8 mouse cellular contexts compared by ENCODE assay signal in genomic region chr11:100626701-100627195, GRCm38 (mm10). TPM values are rescaled to one million over a fixed set of nuclear protein-coding genes. Genes with fewer than 3 reads are reported as not detected.
A peak's percentile ranks its signal among the peaks of the same experiment; 100 is the strongest.
DNase-seq lines count a peak whose midpoint lies in the region; ATAC-seq and TF ChIP-seq lines count a peak whose summit lies in the region.

No protein-coding gene starts in this region.

- ATAC-seq in liver, embryonic 11.5 days (replicated peaks; ENCODE audit: low FRiP score): peak; percentile 73

- DNase-seq in ovary, postnatal 10 days (ENCODE audit: low spot score): peak; percentile 45
- no peak for DNase-seq in ovary, adult 18-20 months (ENCODE audit: low spot score)
- peak; percentile 55 to 66 for DNase-seq in cerebellum, adult 2 months
- peak; percentile 84 for DNase-seq in gastrocnemius, postnatal 10 days
- DNase-seq in kidney, adult 18-20 months: peak; percentile 84
- peak; percentile 69 for DNase-seq in liver, embryonic 11.5 days (ENCODE audit: low spot score)
- DNase-seq in neural tube, embryonic 10.5 days (ENCODE audit: extremely low spot score, low spot score): peak; percentile 59
- peak; percentile 43 for DNase-seq in telencephalon, adult 2 months (ENCODE audit: low read depth, low spot score)

- peaks cover 13% of the 10 kb centered on the region for H3K4me1 ChIP-seq in cerebellum, adult 2 months (ENCODE audit: control insufficient read depth, insufficient read depth, low read length)
- peaks cover 18% of the 10 kb centered on the region for H3K4me1 ChIP-seq in liver, embryonic 11.5 days (replicated peaks; ENCODE audit: control insufficient read depth, insufficient read depth, low read length)

- H3K4me3 ChIP-seq in cerebellum, adult 2 months (replicated peaks; ENCODE audit: insufficient read depth, low read depth, low read length): no peak overlapping the region
- no peak overlapping the region for H3K4me3 ChIP-seq in liver, embryonic 11.5 days (ENCODE audit: low read depth, low read length)

- peak overlapping the region; percentile 30; the same call in 1 of the 2 replicates for H3K4me2 ChIP-seq in liver, embryonic 11.5 days

- no peaks in the 10 kb centered on the region for H3K27me3 ChIP-seq in cerebellum, adult 2 months (ENCODE audit: control insufficient read depth, insufficient read depth, low read length)
- H3K27me3 ChIP-seq in liver, embryonic 11.5 days (replicated peaks; ENCODE audit: control insufficient read depth, insufficient read depth, low read length): no peaks in the 10 kb centered on the region

- peaks cover 5% of the 10 kb centered on the region; the same call in 1 of the 2 replicates for H3K36me3 ChIP-seq in liver, embryonic 11.5 days (ENCODE audit: control insufficient read depth, insufficient read depth, low read length)

- H3K9me3 ChIP-seq in liver, embryonic 11.5 days (ENCODE audit: control insufficient read depth, low read length): no peaks in the 10 kb centered on the region

- no peak overlapping the region for H3K9ac ChIP-seq in liver, embryonic 11.5 days (ENCODE audit: low read depth, low read length)

- no peak for TF ChIP-seq POLR2A in cerebellum, adult 2 months (IDR thresholded peaks at IDR 0.05; ENCODE audit: borderline replicate concordance, insufficient read depth, low read length)

- peak; percentile 72 for TF ChIP-seq CTCF in cerebellum, adult 2 months (IDR thresholded peaks at IDR 0.05; ENCODE audit: borderline replicate concordance, insufficient read depth, low read depth, low read length)

- WGBS in cerebellum, adult 2 months: 23% methylated on average over 9 of the region's 9 CpGs
- WGBS in liver, embryonic 11.5 days: 17% methylated on average over 9 of the region's 9 CpGs

- H3K27ac ChIP-seq in cerebellum, adult 2 months (ENCODE audit: insufficient read depth, low read length): no peak overlapping the region
- H3K27ac ChIP-seq in liver, embryonic 11.5 days (ENCODE audit: low read depth, low read length): no peak overlapping the region; the same call in 1 of the 2 replicates

RNA-seq across cellular contexts. Expression of gene Dnajc7, which starts 6.8 kb away (rescaled TPM):
- 157 and 177 TPM in 2 replicates for polyA plus RNA-seq in cerebellum, adult 2 months (2012; rRNA removed)
- 100 to 1,000 TPM; 191 to 195 TPM for total RNA-seq in gastrocnemius, postnatal 10 days (2021)
- 70.6 and 70.8 TPM in 2 replicates for polyA plus RNA-seq in liver, embryonic 11.5 days (2014; fragmentation: Nextera tagmentation; extraction: Ambion mirVana)

RNA-seq across cellular contexts. Expression of gene Nkiras2, which starts 7.7 kb away (rescaled TPM):
- polyA plus RNA-seq in cerebellum, adult 2 months (2012; rRNA removed): 27.5 and 27.6 TPM in 2 replicates
- 10 to 100 TPM; 29.1 to 30.1 TPM for total RNA-seq in gastrocnemius, postnatal 10 days (2021)
- polyA plus RNA-seq in liver, embryonic 11.5 days (2014; fragmentation: Nextera tagmentation; extraction: Ambion mirVana): 35.4 and 36.5 TPM in 2 replicates

RNA-seq across cellular contexts. Expression of gene Cnp, which starts 52.0 kb away (rescaled TPM):
- polyA plus RNA-seq in cerebellum, adult 2 months (2012; rRNA removed): 547 and 616 TPM in 2 replicates
- 10 to 100 TPM; 26.0 to 33.6 TPM for total RNA-seq in gastrocnemius, postnatal 10 days (2021)
- 19.4 and 19.7 TPM in 2 replicates for polyA plus RNA-seq in liver, embryonic 11.5 days (2014; fragmentation: Nextera tagmentation; extraction: Ambion mirVana)

Comparison
In these comparisons a context has a peak if more than half of its experiments do, and no peak if none do; other contexts are left out.
1. RNA of gene Cnp, which starts 52.0 kb away (polyA plus RNA-seq): 547 to 616 TPM in cerebellum, adult 2 months; 19.4 to 19.7 TPM in liver, embryonic 11.5 days; every median in the first group is over 10 times any median in the second.